Mouse (Mus musculus): ENCODE data around the gene Pole4. TPM values are rescaled to one million over a fixed set of nuclear protein-coding genes. Genes with fewer than 3 reads are reported as not detected.
"Not testable (repeated sequence)": the region's sequence is repeated elsewhere in the genome, so short reads cannot be mapped to it uniquely, and the experiment has no call there.

Pole4 gene
- total RNA-seq, 4 experiments from 2014 or later: 28.4 to 31.3 (median 30.5) TPM

GRCm38 (mm10) chr6:82625331-82625730 is 79.8 kb downstream of the Pole4 start:
- DNase-seq (ENCODE audit: low spot score in 2 of 2): not testable (repeated sequence)

GRCm38 (mm10) chr6:82613201-82613600 is 92.0 kb downstream of the Pole4 start:
- DNase-seq (ENCODE audit: low spot score in 2 of 2): no peak

GRCm38 (mm10) chr6:82611049-82611448 is 94.1 kb downstream of the Pole4 start:
- DNase-seq (ENCODE audit: low spot score in 2 of 2): no peak

GRCm38 (mm10) chr6:82609339-82609926 is 95.7 kb downstream of the Pole4 start:
- DNase-seq (ENCODE audit: low spot score in 2 of 2): peak in 1 of 2 experiments; percentile 16

- no peak for DNase-seq (ENCODE audit: low spot score in 2 of 2)
Measured at GRCm38 (mm10) chr6:82608756-82609155, 96.4 kb downstream of the Pole4 start.

- no peak for DNase-seq (ENCODE audit: low spot score in 2 of 2)
Measured at GRCm38 (mm10) chr6:82604791-82605190, 100.4 kb downstream of the Pole4 start.

- no peak for DNase-seq (ENCODE audit: low spot score in 2 of 2)
Measured at GRCm38 (mm10) chr6:82603665-82604064, 101.5 kb downstream of the Pole4 start.

- no peak for DNase-seq (ENCODE audit: low spot score in 2 of 2)
Measured at GRCm38 (mm10) chr6:82603228-82603627, 101.9 kb downstream of the Pole4 start.

GRCm38 (mm10) chr6:82595461-82596090 is 109.6 kb downstream of the Pole4 start:
- no peak for DNase-seq (ENCODE audit: low spot score in 2 of 2)

GRCm38 (mm10) chr6:82589387-82589786 is 115.8 kb downstream of the Pole4 start:
- DNase-seq (ENCODE audit: low spot score in 2 of 2): no peak

GRCm38 (mm10) chr6:82585396-82585795 is 119.8 kb downstream of the Pole4 start:
- no peak for DNase-seq (ENCODE audit: low spot score in 2 of 2)

- no peak for DNase-seq (ENCODE audit: low spot score in 2 of 2)
Measured at GRCm38 (mm10) chr6:82575445-82575844, 129.7 kb downstream of the Pole4 start.

Other genes with a start within 250 kb of the Pole4 start
- gene Hk2, start 69.1 kb upstream of the Pole4 start, total RNA-seq (2022): 1 to 10 TPM; 3.0 to 8.0 (median 3.9) TPM
- gene Sema4f, start 234.4 kb upstream of the Pole4 start, total RNA-seq (2022): 10 to 100 TPM; 35.0 to 36.1 (median 35.2) TPM
- under 1 TPM in 3 of 4 experiments, not detected in 1; 0.33 to 0.57 (median 0.48) TPM for gene M1ap, start 241.5 kb upstream of the Pole4 start, total RNA-seq (2022)

Data from left cerebral cortex, adult 8-10 months (tissue).